Mouse (Mus musculus): ENCODE measurements around the gene Gm10563.
A peak's percentile ranks its signal among the peaks of the same experiment; 100 is the strongest.
"Not testable (repeated sequence)": the region's sequence is repeated elsewhere in the genome, so short reads cannot be mapped to it uniquely, and the experiment has no call there.

The Gm10563 gene

GRCm38 (mm10) chr4:155598536-155598935 is 46.7 kb downstream of the Gm10563 start:
- DNase-seq (ENCODE audit: low spot score in 2 of 2): no peak

- DNase-seq (ENCODE audit: low spot score in 2 of 2): no peak
Observed at GRCm38 (mm10) chr4:155596606-155597005, 48.6 kb downstream of the Gm10563 start.

GRCm38 (mm10) chr4:155595777-155596176 is 49.4 kb downstream of the Gm10563 start:
- DNase-seq (ENCODE audit: low spot score in 2 of 2): no peak

- no peak for DNase-seq (ENCODE audit: low spot score in 2 of 2)
Observed at GRCm38 (mm10) chr4:155593780-155594179, 51.4 kb downstream of the Gm10563 start.

DNA sequence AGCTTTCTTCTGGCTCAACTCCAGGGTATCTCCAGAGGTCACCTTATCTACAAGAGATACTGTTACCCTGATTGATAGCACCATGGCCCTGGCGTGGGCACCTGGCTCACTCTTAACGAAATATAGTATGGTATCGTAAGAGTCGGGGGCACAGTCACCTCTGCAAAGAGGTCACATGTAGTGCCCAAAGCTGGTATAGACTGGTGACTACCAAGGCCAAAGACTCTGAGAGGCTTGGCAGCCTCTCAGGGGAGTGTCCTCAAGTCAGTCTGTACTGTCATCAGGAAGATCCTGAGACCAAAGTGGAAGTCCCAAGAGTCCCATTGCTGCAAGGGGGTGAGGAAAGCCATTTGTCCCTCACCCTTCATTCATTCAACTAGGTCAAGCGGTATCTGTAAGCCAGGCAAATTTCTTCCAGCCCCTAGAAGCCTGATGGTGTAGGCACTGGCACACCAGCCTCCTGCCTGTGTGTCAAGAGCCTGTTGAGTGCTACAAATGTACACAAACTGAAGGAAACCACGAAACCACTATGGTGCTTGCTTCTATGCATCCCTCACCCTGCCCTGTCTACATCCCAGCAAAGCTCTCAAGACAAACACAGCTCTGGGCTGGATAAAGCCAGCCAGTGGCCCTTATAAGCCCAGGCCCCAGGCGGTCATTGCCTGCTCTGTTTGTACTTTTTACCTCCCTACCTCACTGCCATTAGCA is 54.0 kb downstream of the Gm10563 start:
- no peak for DNase-seq (ENCODE audit: low spot score in 2 of 2)

DNA sequence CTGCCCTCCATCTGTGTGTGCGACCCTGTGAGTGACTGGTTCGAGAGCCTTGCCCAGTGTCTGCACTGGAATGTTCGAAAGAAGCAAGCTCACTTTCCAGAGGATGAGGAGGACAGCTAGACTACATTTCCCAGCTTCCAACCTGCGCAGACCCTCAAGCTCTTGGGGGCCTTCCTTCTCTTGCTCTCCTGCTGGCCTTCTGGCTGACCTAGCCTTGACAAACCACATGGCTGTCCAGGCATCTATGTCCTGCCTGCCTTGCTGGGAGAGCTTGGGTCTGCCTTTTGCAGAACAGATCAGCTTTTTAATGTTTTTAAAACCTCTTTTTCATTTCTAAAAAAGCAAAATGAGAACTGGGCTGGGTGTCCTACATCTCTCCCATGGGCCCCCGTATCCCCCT is 55.9 kb downstream of the Gm10563 start:
- no peak for DNase-seq (ENCODE audit: low spot score in 2 of 2)

GRCm38 (mm10) chr4:155582279-155582905 is 62.8 kb downstream of the Gm10563 start:
- no peak for DNase-seq (ENCODE audit: low spot score in 2 of 2)

- peak in 1 of 2 experiments; percentile 50 for DNase-seq (ENCODE audit: low spot score in 2 of 2)
Observed at GRCm38 (mm10) chr4:155580420-155580819, 64.8 kb downstream of the Gm10563 start.

DNA sequence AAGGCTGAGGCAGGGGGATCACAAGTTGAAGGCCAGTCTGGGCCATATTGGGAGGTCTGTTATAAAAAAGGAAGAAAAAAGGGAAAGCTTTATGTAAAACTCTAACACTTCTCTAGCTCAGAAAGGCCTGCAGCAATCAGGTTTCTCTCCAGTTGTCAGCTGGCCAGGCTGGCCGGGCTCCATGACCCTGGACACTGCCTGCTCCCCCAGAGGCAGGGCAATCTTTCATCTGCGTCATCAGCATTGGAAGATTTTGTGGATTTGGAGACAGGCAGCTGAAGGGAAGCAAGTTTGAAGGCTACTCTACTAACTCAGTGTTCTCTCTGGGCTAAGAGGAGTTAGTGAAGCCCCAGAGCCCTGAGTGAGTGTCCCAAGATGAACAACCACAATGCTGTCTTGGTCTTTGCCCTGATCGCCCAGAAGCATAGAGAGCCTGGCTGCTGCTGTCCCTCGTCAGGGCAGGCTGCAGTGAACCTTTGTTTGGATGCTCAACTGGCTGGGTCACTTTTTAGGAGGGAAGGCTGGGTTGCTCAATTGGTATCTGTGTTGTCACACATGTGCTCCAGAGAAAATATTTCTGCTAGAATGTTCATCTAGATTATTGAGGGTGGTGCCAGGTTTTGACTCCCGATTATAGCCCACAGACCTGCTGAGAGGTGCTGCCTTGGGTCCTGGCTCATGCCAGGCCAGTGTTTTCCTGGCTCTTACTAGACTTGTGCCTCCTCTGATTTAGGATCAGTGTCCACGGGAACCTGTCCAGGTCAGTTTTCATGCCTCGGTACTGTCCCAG is 66.7 kb downstream of the Gm10563 start:
- DNase-seq (ENCODE audit: low spot score in 2 of 2): no peak

DNA sequence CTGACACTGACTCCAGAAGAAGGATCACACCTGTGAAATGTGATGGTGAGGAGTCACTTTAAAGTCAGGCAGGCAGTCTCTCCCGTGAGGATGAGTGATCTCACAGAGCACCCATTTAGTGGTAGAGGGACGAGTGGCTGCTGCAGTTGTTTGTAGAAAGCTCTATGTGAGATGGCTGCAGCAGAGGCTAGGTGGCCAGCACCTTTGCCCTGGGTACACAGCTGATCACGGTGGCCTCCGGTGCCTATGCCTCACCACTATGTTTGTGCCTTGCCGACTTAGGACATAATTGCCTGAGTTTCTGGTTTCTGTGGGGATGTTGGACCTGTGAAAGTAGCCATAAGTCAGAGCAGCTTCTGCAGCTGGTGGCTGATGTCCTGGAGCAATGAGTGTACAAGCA is 67.5 kb downstream of the Gm10563 start:
- no peak for DNase-seq (ENCODE audit: low spot score in 2 of 2)

DNA sequence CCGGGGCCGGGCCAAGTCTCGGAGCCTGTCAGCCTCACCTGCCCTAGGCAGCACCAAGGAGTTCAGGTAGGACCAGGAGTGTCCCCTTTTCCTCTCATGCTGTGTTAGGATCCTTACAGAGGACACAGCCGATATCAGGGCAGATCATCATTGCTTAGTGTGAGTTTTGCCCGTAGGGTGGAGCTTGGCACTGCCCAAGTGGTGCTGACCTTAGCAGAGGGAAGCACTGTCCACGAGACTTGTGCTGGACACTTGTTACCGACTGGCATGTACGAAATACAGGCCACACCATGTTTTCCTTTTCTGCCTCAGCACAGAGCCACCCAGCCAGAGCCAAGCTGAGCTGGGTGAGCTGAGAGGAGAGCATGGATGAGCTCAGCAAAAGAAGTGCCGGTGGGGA is 68.1 kb downstream of the Gm10563 start:
- no peak for DNase-seq (ENCODE audit: low spot score in 2 of 2)

GRCm38 (mm10) chr4:155575521-155575920 is 69.7 kb downstream of the Gm10563 start:
- no peak for DNase-seq (ENCODE audit: low spot score in 2 of 2)

DNA sequence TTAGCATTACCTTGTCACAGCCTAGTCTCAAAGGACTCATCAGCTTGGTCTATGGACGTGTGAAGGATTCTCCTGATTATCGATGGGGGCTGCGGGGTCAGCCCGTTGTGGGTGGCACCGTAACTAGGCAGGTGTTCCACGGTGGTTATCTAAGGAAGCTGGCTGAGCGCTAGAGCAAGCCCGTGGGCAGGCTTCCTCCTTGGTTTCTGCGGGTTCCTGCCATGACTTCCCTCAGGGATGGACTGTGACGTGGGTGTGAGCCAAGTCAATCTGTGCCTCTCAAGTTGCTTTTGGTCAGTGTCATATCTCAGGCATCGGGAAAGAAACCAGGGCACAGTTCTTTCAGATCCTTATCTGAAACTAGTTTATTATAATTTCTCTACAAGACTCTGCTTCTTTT is 70.3 kb downstream of the Gm10563 start:
- DNase-seq (ENCODE audit: low spot score in 2 of 2): no peak

GRCm38 (mm10) chr4:155573876-155574275 is 71.3 kb downstream of the Gm10563 start:
- DNase-seq (ENCODE audit: low spot score in 2 of 2): no peak

- no peak for DNase-seq (ENCODE audit: low spot score in 2 of 2)
Observed at GRCm38 (mm10) chr4:155573155-155573554, 72.1 kb downstream of the Gm10563 start.

- no peak for DNase-seq (ENCODE audit: low spot score in 2 of 2)
Observed at GRCm38 (mm10) chr4:155571442-155571841, 73.8 kb downstream of the Gm10563 start.

- DNase-seq (ENCODE audit: low spot score in 2 of 2): not testable (repeated sequence)
Observed at GRCm38 (mm10) chr4:155570315-155570714, 74.9 kb downstream of the Gm10563 start.

- DNase-seq (ENCODE audit: low spot score in 2 of 2): no peak
Observed at GRCm38 (mm10) chr4:155569818-155570217, 75.4 kb downstream of the Gm10563 start.

DNA sequence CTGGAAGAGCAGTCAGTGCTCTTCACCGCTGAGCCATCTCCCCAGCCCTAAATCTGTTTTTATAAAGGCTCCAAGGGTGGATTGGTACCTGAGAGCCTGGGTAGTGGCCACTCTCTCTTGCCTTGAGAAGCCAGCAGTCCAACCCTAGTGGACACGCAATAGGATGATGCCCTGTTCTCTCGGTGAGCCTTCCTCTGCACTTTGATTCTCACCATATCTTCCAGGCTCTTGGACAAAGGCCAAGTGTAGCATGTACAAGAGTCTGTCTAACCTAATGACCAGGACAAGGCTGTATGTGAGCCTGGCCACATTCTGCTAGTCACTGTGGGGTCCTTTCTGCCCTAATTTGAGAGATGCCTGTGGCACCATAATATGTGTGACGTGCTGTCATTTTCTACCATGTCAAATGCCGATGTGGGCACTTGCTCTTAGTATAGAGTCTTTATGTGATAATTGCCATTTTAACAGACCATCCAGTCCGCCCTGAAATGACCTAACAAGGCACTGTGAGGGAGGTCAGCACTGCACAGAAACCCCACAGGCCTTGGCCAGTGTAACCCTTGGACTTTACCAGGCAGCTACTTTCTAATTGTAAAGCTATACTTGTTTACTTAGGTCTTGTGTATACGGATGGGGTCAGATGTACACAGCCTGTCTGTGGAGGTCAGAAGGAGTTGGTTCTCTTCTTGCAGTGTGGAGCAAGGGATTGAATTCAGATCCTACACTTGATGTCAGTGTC is 76.4 kb downstream of the Gm10563 start:
- no peak for DNase-seq (ENCODE audit: low spot score in 2 of 2)

DNA sequence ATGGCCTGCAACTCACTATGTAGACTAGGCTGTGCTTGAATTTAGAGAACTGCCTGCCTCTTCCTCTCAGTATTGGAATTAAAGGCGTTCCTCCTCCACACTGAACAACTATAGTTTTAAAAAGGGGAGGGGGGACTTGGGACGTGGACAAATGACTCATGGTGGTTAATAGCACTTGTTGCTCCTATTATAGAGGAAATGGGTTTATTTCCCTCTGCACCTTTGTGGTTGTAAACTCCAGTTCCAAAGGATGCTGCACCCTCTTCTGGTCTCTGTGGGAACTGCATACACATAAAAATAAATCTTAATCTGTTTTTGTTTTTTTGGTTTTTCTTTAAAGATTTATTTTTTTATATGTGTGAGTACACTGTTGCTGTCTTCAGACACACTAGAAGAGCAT is 77.0 kb downstream of the Gm10563 start:
- DNase-seq (ENCODE audit: low spot score in 2 of 2): no peak

- DNase-seq (ENCODE audit: low spot score in 2 of 2): no peak
Observed at GRCm38 (mm10) chr4:155566555-155566954, 78.7 kb downstream of the Gm10563 start.
